Mouse (Mus musculus) layer of hippocampus, adult 8-10 months (tissue): ENCODE data around the gene Timp2. TPM values are rescaled to one million over a fixed set of nuclear protein-coding genes. Genes with fewer than 3 reads are reported as not detected.

Experiments used
- DNase-seq, 2 experiments: peaks; one replicate each; pipeline ENCODE4 v3.0.0; 2022; ENCODE audit warnings: low spot score in 2 of 2
- total RNA-seq, 4 experiments: library from RNA; stranded (reverse); gene quantifications; 2 replicates each; pipeline ENCODE4 v1.2.4; 2022

Gene Timp2
- total RNA-seq, 4 experiments from 2014 or later, result 225 to 284 (median 259) TPM

DNA sequence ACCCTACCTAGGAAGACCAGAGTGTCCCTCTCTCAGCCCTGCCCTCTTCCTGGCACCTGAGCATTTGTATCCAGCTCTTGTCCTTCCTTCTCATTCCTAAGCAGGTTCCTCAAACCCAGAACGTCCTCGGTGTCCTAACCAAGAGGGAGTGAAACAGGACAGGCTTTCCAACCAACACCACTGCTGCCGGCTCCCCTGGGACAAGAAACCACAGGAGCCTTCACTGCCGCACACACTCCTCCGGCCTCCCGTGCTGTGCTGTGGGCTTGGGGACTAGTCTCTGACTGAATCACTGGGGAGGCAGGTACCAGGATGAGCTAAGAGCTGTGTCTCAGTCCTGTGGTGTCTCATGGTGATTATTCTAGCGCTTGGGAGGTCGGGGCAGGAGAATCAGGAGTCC, 14.1 kb upstream of the Timp2 start:
- no peak for DNase-seq

DNA sequence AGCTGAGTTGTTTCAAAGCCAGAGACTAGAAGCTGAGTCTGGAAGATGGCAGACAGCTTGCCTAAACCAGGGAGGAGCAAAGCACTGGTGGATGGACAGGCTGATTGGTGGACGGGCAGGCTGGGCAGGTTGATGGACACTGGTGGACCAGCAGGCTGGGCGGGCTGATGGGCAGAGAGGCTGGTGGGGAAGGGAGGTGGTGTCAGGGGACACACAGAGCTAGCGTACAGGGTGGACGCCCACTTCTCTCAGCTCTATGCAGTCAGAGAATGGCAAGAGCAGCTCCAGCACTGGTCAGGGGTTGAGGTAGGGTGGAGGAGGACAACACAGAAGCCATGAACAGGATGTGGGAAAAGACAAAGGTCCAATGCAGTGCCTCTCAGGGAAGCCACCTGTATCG, 13.7 kb upstream of the Timp2 start:
- DNase-seq, result no peak

DNA sequence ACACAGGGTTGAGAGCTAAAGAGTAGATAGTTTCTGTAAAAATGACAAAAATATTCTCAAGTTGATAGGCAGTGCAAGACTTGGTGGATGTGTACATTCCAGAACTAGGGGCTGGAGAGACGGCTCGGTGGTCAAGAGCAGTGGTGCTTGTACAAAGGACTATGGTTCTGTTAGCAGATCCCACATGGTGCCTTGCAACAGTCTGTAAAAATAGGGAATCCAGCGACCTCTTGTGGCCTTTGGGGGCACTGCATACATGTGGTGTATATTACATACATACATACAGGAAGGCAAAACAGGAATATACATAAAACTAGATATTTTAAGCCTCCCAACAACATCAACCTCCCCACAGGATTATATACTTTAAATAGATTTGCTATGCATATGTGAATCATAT, 12.8 kb upstream of the Timp2 start:
- DNase-seq, result no peak

DNA sequence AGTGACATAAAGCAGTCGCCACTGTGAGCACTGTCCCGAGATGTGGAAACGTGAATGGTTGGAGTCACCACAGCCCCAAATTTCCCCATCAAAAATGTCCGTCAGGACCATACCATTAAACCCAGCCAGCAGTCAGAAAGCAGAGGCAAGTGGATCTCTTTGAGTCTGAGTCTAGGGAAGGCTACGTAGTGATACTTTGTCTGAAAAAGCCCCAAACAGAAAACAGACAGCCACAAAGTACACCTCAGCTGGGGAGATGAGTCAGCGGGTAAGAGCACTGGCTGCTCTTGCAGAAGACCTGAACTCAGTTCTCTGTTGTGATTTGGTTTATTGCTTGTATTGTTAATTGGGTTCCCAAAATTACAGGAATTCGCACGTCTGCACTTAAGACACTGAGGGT, 11.0 kb upstream of the Timp2 start:
- no peak for DNase-seq

DNA sequence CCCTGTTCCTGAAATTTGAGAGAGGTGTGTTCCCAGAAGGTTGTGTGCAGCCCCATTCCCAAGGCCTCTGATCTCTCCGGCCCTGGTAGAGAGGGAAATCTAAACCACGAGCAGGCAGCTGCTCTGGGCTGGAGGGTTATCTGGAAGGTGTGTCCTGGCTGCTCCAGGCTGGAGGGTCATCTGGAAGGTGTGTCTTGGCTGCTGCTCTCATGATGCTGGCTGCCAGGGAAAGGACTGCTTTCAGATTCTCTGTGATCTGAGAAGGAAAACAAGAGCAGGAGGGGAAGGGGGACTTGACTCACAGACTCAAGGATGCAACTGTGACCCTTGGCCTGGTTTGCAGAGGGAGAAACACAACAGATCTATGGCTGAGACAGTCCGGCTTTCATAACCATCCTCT, 10.6 kb upstream of the Timp2 start:
- DNase-seq, result no peak

DNA sequence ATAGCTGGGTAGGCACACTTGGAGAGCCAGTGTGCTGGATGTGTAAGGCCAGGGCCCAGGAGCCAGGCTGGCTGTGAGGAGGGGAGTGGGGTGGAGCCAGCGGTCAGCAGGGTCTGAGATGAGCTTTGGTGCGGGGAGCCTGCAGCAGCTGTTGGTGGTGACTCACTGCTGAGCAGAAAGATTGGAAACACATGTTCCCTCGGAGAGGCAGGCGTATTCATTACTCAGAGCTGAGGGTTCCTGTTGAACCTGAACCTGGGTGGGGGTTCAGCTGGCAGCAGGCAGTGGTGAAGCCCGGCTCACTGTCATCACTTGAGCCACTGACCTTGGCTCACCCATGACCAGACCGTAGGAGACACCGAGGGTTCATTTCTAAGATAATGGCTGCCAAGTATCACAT, 9.6 kb upstream of the Timp2 start:
- DNase-seq, result no peak

DNA sequence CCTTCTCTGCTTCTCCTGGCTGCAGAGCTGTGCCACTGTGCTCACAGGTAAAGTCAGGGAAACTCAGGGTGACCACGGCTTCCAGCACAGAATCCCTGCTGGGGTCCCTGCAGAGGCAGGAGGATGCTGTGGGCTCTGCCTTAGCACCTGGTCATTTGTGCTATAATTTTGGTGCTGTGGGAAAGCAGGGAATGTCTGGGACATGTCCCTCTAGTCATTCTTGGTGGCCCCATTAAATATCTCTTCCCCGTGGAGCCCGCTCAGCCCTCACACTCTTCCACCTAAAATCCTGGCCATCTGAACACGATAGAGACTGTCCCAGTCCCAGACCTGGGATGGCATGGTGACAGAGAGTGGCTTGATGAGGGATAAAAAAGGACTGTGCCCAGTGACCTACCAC, 8.5 kb upstream of the Timp2 start:
- no peak for DNase-seq

DNA sequence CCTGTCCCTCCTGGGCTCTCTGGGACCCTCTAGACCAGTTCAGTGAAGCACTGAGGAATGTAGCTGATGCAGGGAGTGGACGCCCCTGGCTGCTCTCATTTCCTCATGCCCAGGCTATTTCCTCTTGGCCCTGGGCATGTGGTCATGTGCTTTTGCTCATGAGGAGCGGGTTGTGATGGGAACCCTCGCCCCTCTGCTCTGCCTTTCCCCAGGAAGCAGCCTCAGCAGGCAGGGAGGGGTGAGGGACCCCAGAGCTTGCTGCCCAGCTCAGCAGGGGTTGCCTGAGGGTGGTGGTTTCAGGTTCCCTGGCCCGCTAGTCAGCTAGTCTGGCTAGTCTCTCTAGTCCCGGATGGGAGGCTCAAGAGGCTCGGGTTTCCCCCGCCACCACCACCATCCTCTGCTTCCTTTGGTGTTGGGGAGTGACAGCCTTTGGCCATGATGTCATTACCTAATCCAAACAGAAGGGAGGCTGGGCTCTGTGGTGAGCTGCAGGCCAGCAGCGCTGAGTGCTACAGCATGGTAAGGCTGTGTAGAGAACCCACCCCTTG, 7.5 kb upstream of the Timp2 start:
- no peak for DNase-seq

DNA sequence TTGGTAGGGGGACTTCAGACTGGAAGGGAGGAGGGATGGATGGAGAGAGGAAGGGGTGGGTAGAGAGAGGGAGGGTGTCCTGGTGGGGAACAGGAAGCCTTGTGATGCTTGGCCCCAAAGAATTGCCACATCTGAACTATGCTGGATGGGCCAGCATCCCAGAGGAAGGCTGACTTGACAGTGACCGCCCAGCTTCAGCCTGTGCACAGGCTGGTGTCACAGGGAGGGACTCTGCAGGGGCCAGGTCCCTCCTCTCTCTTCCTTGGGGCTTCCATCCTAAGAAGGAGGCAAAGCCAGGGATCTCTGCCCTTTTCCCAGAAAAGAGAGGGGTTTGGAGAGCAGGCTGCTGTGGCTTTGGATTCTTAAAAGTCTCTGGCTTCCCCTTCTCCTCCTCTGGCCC, 7.0 kb upstream of the Timp2 start:
- no peak for DNase-seq

DNA sequence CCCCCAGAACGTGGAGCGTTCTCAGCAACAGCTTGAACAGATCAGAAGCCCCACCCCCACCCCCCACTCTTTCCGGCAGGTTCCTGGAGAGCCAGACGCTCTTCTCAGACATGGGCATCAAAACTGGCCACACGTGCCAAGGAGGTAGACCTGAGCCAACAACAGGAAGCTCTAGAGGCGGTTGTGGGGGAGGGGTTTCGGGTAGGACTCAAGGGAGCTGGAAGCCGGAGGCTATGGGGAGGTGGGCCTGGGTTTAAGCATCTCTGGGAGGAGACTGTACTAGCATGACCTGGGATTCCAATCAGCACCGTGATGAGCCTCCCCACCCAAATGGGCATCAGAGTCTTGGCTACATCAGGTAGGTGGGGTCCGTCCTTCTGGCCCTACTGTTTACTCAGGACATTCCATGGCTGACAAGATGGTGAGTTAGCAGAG, 5.4 kb upstream of the Timp2 start:
- DNase-seq, result no peak

DNA sequence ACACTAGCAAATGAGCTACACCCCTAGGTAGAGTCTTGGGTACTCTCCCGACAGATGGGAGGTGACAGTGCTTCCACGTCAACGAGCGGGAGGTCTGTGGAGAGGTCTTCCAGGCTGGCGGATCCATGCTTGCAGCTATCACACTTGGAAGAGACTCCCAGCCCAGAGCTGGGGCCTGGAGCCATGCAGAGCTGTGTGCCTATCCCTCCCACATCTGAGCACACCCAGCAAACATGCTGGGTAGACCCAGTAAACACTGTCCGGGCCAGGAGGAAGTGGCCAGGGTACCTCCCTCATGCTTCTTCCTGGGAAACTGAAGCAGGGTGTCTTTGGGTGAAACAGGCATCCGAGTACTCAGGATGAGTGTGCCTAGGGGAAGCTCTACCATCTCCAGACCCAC, 5.0 kb upstream of the Timp2 start:
- DNase-seq, result no peak

DNA sequence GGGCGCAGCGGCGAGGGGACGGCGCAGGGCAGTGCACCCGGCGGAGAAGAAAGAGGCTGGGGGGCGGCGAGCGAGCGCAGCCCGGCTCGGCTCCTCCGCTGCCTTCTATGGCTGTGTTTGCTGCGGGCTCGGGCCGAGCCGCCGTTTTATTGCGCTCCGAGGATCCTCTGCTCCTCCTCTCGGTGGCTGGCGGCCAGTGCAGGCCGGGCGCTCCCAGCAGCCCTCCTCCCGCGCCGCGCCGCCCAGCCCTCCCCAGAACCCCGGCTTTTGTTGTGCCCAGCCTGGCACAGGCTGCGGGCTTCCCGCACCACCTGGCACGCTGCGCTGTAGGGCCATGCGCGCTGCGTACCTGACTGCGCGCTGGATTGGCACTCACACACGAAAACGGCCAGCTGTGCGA, 335 bp downstream of the Timp2 start:
- peak; percentile 68 to 86 for DNase-seq

DNA sequence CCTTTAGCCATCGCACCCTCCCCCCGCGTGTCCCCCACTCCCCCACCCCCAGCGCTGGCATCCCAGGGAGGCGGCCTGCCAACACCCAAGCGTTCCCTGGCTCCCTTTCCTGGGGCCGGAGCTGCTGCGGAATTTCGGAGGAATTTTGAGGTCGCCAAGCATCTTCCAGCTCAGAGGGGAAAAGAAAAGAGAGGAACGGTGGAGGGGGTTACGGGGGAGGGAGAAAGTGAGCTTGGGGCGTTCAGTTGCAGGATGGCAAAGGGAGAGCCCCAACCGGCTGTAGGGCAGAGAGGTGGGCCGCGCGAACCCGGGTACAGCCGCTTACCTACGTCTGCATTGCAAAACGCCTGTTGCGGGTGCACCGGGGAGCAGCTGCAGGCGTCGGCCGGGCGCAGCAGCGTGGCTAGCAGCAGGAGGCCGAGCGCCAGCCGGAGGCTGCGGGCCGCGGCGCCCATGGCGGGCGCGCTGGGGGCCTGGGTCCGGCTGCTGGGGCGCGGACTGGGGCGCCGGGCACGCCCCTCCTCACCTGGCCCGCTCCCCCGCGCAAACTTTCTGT, 826 bp downstream of the Timp2 start:
- DNase-seq, result no peak

DNA sequence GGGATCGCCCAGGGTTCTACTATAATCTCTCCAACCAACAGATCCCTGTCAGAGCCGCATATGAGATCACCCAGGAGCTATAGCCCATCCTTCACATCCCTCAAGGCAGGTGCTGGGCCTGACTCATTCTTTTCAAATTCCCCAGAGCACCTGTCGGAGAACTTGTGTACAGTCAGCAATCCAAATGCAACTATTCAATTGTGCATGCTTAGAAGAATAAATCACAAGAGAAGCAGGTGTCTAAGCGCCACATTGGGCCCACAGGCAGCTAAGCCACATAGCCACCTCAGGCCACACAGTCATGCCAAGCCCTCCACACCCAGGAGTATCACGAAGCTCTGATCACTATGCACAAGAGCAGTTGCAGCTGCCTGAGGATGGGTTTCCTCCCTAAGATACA, 6.0 kb downstream of the Timp2 start:
- DNase-seq, result no peak

DNA sequence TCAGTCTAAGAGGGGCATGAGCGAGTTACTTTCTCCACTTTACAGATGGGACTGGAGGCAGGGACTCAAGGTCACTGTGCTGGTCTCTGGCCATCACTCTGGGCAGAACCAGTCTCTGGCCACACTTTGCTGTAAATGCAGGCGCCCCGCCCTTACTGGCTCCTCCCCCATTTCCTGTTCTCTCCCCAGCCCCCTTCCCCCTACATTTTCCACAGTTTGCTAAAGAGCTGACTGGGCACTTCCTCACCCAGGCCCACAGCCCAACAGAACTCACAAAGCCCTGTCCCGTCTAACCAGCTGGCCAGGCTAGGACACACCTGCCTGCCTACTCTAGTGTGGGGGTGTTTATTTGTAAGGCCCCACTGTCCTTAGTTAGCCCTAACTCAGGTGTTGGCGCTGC, 6.7 kb downstream of the Timp2 start:
- no peak for DNase-seq

DNA sequence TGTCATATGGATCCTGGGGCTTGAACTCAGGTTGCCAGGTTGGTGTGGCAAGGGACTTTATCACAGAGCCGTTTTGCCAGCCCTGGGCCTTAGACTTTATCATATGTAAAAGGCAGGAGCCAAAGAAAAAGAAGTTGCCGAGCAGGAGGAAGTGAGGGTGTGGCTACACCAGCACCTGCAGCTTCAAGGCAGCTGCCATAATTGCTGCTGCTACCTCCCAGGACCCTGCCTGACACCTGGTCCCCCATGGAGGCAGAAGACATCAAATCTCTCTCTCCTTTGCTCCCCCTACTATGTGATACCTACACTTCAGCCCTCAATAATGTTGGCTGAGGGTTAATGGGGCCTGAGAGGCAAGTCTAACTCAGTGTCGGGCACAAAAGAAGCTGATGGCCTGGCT, 7.1 kb downstream of the Timp2 start:
- no peak for DNase-seq

DNA sequence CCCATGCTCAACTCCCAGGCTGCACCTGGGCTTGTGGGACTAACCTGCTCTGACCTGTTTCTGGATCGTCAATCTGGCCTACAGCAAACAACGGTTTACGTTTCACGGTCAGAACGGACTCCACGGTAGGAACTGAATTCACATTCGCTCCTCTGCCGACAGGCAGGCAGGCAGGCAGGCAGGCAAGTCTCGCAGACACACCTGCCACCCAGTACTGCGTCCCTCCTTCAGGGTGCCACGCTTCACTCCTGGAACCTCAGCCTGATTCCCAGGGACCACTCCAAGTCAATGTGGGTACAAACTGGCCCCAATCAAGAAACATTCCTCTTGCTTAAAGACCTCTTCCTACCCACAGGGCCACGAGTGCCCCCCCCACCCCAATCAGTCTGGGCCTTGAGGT, 7.6 kb downstream of the Timp2 start:
- no peak for DNase-seq

DNA sequence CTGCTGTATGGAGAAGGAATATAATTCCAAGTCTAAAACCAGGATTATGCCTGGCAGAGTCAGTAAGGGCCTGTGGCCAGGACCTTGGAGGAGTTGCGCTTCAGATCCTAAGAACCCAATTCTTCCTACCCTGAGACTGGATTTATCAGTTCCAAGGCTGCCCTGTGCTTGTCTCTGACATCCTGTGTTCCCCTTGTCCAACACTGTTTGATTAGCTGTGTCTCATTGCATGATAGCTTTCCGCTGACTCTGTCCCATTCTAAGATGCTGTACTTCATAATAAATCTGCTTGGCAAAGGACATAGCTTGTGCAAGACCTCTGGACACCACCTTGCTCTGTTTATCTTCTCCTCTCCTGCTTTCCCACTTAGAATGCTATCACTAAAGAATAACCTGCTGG, 8.1 kb downstream of the Timp2 start:
- no peak for DNase-seq

DNA sequence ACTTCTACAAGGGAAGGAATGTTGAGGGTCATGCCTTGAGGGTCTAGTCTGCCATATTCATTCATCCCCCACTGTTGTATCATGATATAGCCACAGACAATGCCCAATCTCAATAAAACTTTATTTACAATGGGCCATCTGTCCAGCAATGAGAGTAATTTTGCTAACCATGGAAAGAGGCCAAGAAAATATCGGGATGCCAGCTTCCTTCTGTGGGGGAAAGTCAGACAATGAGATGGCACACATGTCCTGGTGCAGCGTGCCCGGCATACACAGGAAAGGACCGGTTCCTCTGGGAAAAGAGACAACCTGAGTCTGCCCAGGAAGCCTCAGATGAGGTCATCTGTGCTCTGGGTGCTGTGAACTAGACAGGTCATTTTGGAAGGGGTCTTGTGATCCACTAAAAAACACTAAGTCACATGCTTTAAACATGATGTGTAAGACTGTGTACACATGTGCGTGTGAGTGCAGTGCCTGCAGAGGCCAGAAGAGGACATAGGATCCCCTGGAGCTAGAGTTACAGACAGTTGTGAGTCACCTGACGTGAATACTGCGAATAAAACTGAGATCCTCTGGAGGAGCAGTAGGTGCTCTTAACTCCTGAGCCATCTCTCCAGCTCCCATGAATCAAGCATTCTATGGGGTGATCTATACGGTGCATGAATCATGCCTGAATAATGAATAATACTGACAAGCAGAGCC, 9.0 kb downstream of the Timp2 start:
- DNase-seq, result no peak

DNA sequence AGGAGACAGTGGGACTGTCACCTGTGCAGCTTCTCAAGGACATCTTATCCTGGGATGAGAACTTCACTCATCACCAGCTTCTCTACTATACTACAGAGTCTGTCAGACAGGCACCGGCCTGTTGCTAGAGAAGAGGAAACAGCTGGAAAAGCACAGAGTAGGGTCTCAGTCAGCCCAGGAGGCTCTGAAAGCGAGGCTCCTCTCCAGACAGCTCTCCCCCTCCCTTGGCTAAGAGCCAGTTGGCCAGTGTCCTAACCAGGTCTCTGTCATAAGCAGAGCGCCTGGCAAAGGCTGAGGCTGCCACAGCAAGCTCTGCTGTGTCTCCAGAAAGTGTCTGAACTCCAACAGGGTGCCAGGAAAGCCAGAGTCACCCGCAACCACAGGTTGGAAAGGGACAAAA, 9.8 kb downstream of the Timp2 start:
- no peak for DNase-seq

DNA sequence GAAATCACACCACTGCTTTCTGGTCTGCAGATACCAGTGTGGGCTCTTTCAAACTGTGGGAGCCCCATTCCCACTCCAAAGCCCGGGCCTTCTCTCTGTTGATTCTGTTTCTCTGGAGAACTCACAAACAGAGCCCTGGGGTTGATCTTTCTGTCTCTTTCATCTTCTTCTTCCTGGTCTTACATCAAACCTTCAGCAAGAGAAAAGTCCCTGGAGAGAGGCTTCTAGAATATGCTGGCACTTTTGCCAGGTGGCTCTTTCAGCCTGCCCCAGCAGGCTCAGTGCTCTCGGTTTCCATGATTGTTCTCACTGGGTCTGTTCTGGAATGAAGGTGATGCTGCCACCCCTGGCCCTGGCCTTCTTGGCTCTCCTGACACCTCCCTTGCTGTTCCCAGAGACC, 11.9 kb downstream of the Timp2 start:
- DNase-seq, result no peak

DNA sequence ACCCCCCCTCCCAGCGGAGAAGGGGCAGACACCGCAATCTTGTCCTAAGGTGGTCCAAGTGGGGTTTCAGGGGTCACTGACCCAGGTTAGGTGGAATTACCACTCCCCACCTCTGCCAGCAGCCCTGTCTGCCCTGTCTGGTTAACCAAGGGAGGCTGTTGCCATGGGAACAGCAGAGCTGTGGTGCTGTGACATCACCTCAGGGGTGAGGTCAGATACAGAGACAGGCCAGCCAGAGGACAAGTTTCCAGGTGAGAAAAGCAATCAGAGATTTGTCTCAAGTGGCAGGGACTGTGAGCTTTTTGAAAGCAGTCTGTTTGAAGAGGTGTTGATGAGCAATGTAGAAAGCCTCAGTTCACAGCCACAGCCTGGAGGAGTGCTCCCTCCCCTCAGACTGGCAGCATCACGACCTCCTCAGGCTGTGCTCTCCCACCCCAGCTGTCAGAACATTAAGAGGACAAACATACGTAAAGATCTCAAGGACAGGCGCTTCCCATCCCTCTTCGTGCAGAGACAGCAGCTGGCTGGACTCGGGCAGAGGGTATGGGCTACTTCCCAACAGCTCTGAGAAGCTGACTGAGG, 13.0 kb downstream of the Timp2 start, which contains the start of gene Cep295nl:
Gene Cep295nl, minus strand, starts transcription at position 101 of the 582 bp plus-strand sequence.
- no peak for DNase-seq
